Mouse (Mus musculus) cerebellum, postnatal 14 days (tissue): ENCODE measurements at regions not wholly inside any gene's neighbourhood (a gene's known extent, or its start where the extent isn't known, plus 50 kb on each side); places are given as distances from the start of the nearest gene placed in this dataset.

Experiments used
- DNase-seq, 2 experiments: peaks; one replicate each; pipeline ENCODE4 v3.0.0; 2021; ENCODE audit warnings: mixed read lengths in 2 of 2

DNA sequence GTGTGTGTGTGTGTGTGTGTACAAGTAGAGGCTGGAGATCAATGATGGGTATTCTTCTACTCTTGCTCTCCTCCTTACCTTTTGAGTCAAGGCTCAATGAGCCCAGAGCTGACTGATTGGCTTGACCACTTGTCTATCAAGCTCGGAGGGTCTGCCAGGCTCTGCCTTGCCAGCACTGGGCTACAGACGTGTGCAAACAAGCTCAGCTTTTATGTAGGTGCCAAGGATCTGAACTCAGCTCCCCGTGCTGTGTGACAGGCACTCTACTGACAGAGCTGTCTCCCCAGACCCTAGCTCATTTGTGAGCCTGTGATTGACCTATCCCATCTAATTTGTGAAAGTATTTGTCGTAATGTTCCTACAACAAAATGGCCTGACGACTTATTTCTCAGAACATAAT, 54.2 kb upstream of the Cdc42bpa start:
- DNase-seq, result no peak

DNA sequence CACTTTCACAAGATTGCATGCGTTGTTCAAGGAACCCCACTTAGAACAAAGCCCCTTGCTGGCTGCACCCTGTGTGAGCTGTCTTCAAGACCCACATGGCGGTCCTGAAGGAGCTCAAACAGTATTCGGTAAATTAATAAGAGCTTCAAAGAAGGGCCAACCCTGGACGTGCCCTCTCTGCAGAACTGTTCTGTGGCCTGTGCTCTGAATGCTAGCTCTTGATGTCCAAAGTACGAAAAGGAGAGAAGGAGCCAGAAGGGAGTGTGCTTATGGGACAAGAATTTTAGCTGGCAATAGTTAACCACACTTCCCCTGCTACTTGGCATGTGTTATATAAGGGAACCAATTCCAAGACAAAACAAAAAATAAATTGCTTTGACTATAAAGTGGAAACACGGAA, 67.6 kb upstream of the Cdc42bpa start:
- no peak for DNase-seq

DNA sequence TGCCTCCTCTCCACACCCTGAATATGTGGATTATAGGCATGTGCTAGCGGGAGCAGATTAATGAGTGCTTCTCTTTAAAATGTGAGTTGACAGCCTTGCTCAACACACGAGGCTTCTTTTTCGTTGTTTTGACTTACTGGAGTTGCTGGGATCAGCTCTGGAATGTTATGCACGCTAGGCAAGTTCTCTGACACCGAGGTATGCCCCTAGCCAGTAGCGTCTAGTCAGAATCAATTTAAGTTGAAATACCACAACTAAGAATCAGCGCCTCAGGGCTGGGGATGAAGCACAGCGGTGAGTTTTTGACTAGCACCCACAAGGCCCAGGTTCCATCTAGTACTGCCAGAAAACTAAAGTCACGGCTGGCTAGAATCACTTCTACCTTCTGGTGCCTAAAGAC, 72.4 kb upstream of the Cdc42bpa start:
- DNase-seq, result no peak

- no peak for DNase-seq
Measured at GRCm38 (mm10) chr1:179881222-179881621, 77.7 kb upstream of the Ahctf1 start.

DNA sequence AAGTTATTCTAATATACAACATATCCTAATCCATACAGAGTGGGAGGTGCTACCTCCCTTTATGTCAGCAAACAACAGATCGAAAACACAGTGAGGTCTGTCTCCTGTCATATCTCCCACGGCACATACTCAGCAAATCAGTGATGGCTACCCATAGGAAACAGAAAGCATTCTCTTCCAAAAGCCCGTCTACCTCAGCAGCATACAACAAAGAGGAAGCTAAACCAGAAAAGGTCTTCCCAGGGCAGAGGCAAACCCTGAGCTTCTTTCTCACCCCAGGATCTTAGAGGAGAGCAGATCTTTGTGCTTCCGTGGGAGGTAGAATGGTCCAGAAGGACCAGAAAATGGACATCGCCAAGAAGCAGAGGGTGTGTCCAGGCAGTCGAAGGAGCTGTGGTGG, 74.4 kb upstream of the Ahctf1 start:
- DNase-seq, result no peak

DNA sequence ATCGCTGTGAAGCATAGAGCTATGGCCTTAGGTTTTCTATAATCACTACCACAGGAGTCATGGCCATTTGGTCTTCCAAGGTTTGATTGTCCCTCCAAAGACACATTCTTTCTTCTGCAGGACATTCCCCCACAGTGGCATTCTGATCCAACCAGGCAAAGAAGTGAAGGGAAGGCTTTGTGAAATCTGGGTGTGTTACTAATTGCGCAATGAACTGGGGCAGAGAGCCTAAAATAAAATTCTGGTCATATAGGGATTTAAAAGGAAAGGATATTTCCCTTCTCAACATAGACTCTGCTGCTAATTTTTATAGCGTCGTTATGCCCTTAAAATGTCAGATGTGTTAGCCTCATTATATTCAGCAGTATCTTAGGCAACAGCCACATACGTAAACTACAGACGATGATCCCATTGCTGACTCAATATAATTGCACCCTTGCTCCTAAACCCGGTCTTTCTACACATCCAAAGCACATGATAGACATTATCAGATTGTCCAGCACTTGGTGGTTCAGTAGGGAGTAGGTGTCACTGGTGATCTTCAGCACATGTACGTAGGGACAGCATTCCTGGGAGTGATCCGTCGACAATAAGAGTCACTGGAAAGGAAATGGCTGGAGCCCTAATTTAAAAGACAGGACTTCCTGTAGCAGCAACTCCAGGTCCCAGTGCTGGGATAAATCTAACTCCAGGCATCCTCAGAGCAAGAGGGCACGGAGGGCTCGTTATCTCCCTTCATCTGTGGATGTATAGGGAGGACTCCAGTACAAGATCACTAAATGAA, 70.5 kb upstream of the Ahctf1 start:
- no peak for DNase-seq

- DNase-seq, result no peak
Measured at GRCm38 (mm10) chr1:179871961-179872360, 68.5 kb upstream of the Ahctf1 start.

DNA sequence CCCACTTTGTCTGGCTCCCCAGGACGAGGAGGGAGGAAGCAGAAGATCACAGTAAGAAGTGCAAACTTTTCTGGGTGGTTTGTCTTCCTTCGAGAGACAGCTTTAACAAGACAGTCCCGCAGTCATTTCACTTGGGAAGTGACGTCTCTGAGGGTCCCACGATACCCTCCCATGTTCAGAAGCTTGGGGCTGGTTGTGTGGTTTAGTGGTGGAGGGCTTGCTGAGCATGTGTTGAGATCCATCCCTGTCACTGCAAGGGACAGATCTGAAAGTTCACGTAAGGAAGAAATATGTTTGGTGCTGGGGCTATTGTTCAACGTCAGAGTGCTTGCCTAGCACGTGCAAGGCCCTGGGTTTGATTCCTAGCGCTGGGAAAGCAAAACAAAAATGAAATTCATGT, 65.2 kb upstream of the Ahctf1 start:
- no peak for DNase-seq

DNA sequence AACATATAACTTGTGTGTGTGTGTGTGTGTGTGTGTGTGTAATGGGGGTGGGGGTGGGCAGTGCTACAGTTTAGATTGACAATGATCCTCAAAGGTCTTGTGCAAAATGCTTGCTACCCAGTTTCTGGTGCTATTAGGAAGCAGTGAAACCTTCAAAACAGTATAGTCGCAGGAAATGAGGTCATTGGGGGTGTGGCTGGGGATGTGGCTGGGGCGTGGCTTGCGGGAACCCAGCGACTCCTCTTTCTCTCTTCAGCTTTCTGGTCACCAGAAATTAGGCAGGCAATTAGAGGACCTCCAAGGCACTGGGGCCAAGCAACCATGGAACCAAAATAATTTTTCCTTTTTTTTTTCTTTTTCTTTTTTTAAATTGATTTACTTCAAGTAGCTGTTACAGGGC, 64.0 kb upstream of the Ahctf1 start:
- no peak for DNase-seq

DNA sequence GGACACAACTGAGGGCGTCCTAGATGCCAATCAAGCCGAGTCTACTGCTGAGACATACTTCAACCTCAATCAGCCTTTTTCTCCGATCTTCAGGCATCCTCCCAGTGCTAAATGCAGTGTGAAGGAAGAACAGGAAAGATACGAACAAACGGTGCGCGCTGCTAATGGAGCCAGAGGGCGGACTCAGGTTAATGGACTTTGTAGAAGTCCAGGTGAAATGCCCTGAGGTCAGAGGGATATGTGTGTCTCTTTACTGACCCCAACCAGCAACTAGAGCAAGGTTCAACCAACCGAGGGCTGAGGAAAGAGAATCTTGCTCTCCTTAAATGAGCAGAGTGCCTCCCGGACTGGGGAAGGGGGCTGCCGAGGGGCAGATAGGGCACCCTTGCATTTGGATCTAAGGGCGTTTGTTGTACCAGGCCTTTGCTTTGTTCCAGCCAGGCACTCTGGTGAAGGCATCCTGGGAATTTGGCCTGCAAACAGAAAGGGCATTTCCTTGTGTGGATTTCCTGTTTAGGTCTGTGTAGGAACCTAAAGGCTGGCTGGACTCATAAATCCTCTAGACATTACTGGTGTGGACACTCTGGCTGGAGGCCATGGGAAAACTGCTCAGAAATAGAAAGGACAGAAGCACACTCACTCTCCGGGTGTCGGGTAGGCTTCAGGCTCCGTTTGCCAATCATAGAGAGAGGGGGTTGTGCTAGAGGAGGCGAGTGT, 62.7 kb upstream of the Ahctf1 start:
- DNase-seq, result no peak

DNA sequence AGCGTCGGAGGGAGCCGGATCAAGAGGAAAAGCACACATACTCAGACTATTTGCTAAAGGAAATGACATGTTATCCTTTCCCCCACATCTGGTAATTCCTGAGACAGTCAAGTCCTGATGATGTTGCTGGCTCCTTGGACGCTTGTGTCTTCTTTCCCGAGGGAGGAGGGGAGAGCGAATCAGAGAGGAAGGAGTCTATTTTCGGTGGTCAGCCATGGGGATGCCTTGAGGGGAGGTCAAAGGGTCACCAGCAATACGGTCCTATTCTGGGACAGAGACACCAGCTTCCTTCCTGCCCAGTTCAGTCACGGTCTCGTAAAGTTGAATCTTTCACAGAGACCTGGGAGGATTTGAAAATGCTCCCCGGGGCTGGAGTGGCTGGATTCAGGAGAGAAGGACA, 62.1 kb upstream of the Ahctf1 start:
- no peak for DNase-seq

- DNase-seq, result no peak
Measured at GRCm38 (mm10) chr1:179864537-179865226, 61.2 kb upstream of the Ahctf1 start.

DNA sequence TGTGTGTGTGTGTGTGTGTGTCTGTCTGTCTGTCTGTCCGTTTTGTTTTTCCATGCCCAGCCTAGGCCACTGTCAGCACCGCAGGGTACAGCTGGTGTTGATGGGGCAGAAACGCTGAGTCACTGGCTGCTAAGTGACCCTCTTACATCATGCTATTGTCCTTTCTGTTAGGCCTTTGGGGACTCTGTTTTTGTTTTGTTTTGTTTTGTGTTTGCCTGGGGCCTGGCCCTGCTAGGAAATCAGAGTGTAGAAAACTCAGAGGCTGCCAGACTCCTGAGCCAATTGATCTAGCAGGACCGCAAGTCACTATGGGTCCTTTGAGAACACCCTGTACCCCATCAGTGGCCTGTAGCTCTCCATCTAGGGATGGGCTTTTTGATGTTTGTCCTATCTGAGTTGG, 59.9 kb upstream of the Ahctf1 start:
- no peak for DNase-seq

GRCm38 (mm10) chr1:179862941-179863340, 59.5 kb upstream of the Ahctf1 start:
- no peak for DNase-seq

- no peak for DNase-seq
Measured at GRCm38 (mm10) chr1:179861776-179862175, 58.3 kb upstream of the Ahctf1 start.

DNA sequence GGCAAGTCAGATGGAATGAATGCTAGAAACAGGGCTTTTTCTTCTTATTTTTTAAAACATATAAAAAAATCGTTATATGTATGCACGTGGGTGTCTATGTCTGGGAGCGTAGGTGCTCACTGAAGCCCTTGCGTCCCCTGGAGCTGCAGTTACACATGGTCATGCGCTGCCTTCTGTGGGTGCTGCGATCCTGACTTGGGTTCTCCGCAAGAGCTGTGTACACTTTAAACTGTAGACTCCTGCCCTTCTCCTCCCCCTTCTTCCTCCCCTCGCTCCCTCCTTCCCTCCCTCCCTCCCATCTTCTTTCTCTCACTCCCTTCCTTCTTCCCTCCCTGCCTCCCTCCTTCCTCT, 56.0 kb upstream of the Ahctf1 start:
- no peak for DNase-seq

GRCm38 (mm10) chr1:179858780-179859551, 55.5 kb upstream of the Ahctf1 start:
- DNase-seq, result peak; percentile 50 to 65

- DNase-seq, result no peak
Measured at GRCm38 (mm10) chr1:179854288-179854965, 50.9 kb upstream of the Ahctf1 start.
